Mouse (Mus musculus) lung, embryonic 15.5 days (tissue): Measurements from ENCODE around the gene Cdk2ap1. TPM values are rescaled to one million over a fixed set of nuclear protein-coding genes. Genes with fewer than 3 reads are reported as not detected.

Experiments used
- ATAC-seq: fragments of 200-750 bp; cut with Nextera tagmentation; 2 replicates; pipeline ENCODE4 v1.8.0; 2017; ENCODE audit warnings: moderate number of reproducible peaks, borderline replicate concordance; ENCODE audit not compliant: low FRiP score, low TSS enrichment; ENCODE audit errors: extremely low read depth
- H3K27ac ChIP-seq: fragments of 300-500 bp; sonication (generic); 2 replicates; pipeline ENCODE4 v1.5.1; 2015; ENCODE audit warnings: moderate library complexity, mild to moderate bottlenecking, inconsistent platforms
- H3K27me3 ChIP-seq: fragments of 300-500 bp; sonication (generic); 2 replicates; pipeline ENCODE4 v1.6.1; 2015; ENCODE audit warnings: inconsistent platforms
- H3K36me3 ChIP-seq: fragments of 300-500 bp; sonication (generic); 2 replicates; pipeline ENCODE4 v1.6.1; 2015; ENCODE audit warnings: inconsistent platforms
- H3K4me1 ChIP-seq: fragments of 300-500 bp; sonication (generic); 2 replicates; pipeline ENCODE4 v1.6.1; 2015; ENCODE audit warnings: inconsistent platforms
- H3K4me2 ChIP-seq: fragments of 300-500 bp; sonication (generic); 2 replicates; pipeline ENCODE4 v1.6.1; 2015; ENCODE audit warnings: inconsistent platforms, mild to moderate bottlenecking, moderate library complexity
- H3K4me3 ChIP-seq: fragments of 300-500 bp; sonication (generic); 2 replicates; pipeline ENCODE4 v1.5.1; 2015; ENCODE audit warnings: mild to moderate bottlenecking, inconsistent platforms
- H3K9ac ChIP-seq: fragments of 300-500 bp; sonication (generic); 2 replicates; pipeline ENCODE4 v1.6.1; 2015; ENCODE audit warnings: inconsistent platforms
- H3K9me3 ChIP-seq: fragments of 300-500 bp; sonication (generic); 2 replicates; pipeline ENCODE4 v1.6.1; 2016; ENCODE audit warnings: inconsistent platforms
- WGBS: fragments of 180-500 bp; shearing (Covaris S2); methylation state at CpG from one replicate; pipeline ENCODE4 v1.1.7; 2015; 5-methylcytosine and 5-hydroxymethylcytosine counted together
- polyA plus RNA-seq: library from polyadenylated mRNA; unstranded; fragments of >200 nt; fragmentation: Nextera tagmentation; extraction: Ambion mirVana; gene quantifications from 2 replicates; pipeline ENCODE4 v1.2.1, GENCODE M21; 2015

Cdk2ap1 gene
- polyA plus RNA-seq, 1 experiment from 2014 or later = 118 TPM

GRCm38 (mm10) chr5:124364173-124364918 lies 1.5 kb upstream of the Cdk2ap1 start:
- no peaks in the 10 kb centered on the region for H3K9me3 ChIP-seq
- peaks cover 6% of the 10 kb centered on the region; the same call in 1 of the 2 replicates for H3K4me1 ChIP-seq
- H3K27me3 ChIP-seq = no peaks in the 10 kb centered on the region
- H3K27ac ChIP-seq = no peak overlapping the region
- 91% methylated on average over 6 of the region's 6 CpGs for WGBS
- H3K9ac ChIP-seq = no peak overlapping the region
- H3K4me2 ChIP-seq = no peak overlapping the region
- no peak for ATAC-seq
- peaks cover 8% of the 10 kb centered on the region for H3K36me3 ChIP-seq
- H3K4me3 ChIP-seq = no peak overlapping the region

GRCm38 (mm10) chr5:124359641-124360040 lies 3.2 kb downstream of the Cdk2ap1 start:
- 85% methylated on average over 2 of the region's 2 CpGs for WGBS
- Histone ChIP-seq H3K4me2 (no peak overlapping the region), H3K36me3 (no peaks in the 10 kb centered on the region), H3K9me3 (no peaks in the 10 kb centered on the region), H3K4me3 (no peak overlapping the region), H3K9ac (no peak overlapping the region), H3K4me1 (0 out of 2 replicates have a peak, but pooled peaks cover 6% of the 10 kb centered on the region), H3K27ac (no peak overlapping the region), H3K27me3 (no peaks in the 10 kb centered on the region)
- no peak for ATAC-seq

- Histone ChIP-seq H3K4me3 (no peak overlapping the region), H3K27me3 (no peaks in the 10 kb centered on the region), H3K9me3 (no peaks in the 10 kb centered on the region), H3K36me3 (no peaks in the 10 kb centered on the region), H3K4me1 (peaks cover 11% of the 10 kb centered on the region), H3K9ac (no peak overlapping the region), H3K27ac (no peak overlapping the region), H3K4me2 (no peak overlapping the region)
- no peak for ATAC-seq
- WGBS = 46% methylated on average over 3 of the region's 3 CpGs
Observed at GRCm38 (mm10) chr5:124356695-124357094, 6.2 kb downstream of the Cdk2ap1 start.

- H3K27me3 ChIP-seq = no peaks in the 10 kb centered on the region
- H3K9ac ChIP-seq = no peak overlapping the region
- H3K4me3 ChIP-seq = peak overlapping the region; percentile 98
- no peak overlapping the region for H3K27ac ChIP-seq
- peaks cover 23% of the 10 kb centered on the region for H3K4me1 ChIP-seq
- H3K9me3 ChIP-seq = no peaks in the 10 kb centered on the region
- WGBS = 5% methylated on average over 12 of the region's 12 CpGs
- H3K4me2 ChIP-seq = peak overlapping the region; percentile 61
- no peaks in the 10 kb centered on the region for H3K36me3 ChIP-seq
- no peak for ATAC-seq
Observed at GRCm38 (mm10) chr5:124355425-124355959, 7.4 kb downstream of the Cdk2ap1 start.

GRCm38 (mm10) chr5:124354574-124355424 lies 8.1 kb downstream of the Cdk2ap1 start:
- peak overlapping the region; percentile 98 for H3K4me3 ChIP-seq
- peak overlapping the region; percentile 100 for H3K9ac ChIP-seq
- ATAC-seq = peak; percentile 33; the same call in 1 of the 2 replicates
- under 1% methylated on average over 45 of the region's 60 CpGs for WGBS
- H3K4me1 ChIP-seq = peaks cover 27% of the 10 kb centered on the region
- peak overlapping the region; percentile 87 for H3K4me2 ChIP-seq
- peak overlapping the region; percentile 99 for H3K27ac ChIP-seq
- H3K9me3 ChIP-seq = no peaks in the 10 kb centered on the region
- peaks cover 1% of the 10 kb centered on the region for H3K36me3 ChIP-seq
- H3K27me3 ChIP-seq = no peaks in the 10 kb centered on the region

GRCm38 (mm10) chr5:124353726-124354547 lies 8.9 kb downstream of the Cdk2ap1 start:
- Histone ChIP-seq H3K9ac (peak overlapping the region; percentile 100), H3K27me3 (no peaks in the 10 kb centered on the region), H3K4me1 (peaks cover 27% of the 10 kb centered on the region), H3K4me2 (peak overlapping the region; percentile 87), H3K9me3 (no peaks in the 10 kb centered on the region), H3K27ac (peak overlapping the region; percentile 99), H3K4me3 (peak overlapping the region; percentile 98), H3K36me3 (peaks cover 10% of the 10 kb centered on the region)
- under 1% methylated on average over 96 of the region's 132 CpGs for WGBS
- ATAC-seq = no peak

GRCm38 (mm10) chr5:124353011-124353725 lies 9.7 kb downstream of the Cdk2ap1 start:
- under 1% methylated on average over 31 of the region's 32 CpGs for WGBS
- peaks cover 18% of the 10 kb centered on the region for H3K36me3 ChIP-seq
- H3K27ac ChIP-seq = peak overlapping the region; percentile 99
- H3K9ac ChIP-seq = peak overlapping the region; percentile 100
- peak overlapping the region; percentile 98 for H3K4me3 ChIP-seq
- H3K27me3 ChIP-seq = no peaks in the 10 kb centered on the region
- H3K4me2 ChIP-seq = peak overlapping the region; percentile 87
- no peak for ATAC-seq
- no peaks in the 10 kb centered on the region for H3K9me3 ChIP-seq
- peaks cover 27% of the 10 kb centered on the region for H3K4me1 ChIP-seq

GRCm38 (mm10) chr5:124352141-124352920 lies 10.6 kb downstream of the Cdk2ap1 start:
- H3K4me1 ChIP-seq = peaks cover 27% of the 10 kb centered on the region
- ATAC-seq = peak; percentile 89
- peak overlapping the region; percentile 100 for H3K9ac ChIP-seq
- no peaks in the 10 kb centered on the region for H3K9me3 ChIP-seq
- no peaks in the 10 kb centered on the region for H3K27me3 ChIP-seq
- peak overlapping the region; percentile 98 for H3K4me3 ChIP-seq
- H3K4me2 ChIP-seq = peak overlapping the region; percentile 87
- under 1% methylated on average over 26 of the region's 30 CpGs for WGBS
- H3K27ac ChIP-seq = peak overlapping the region; percentile 99
- H3K36me3 ChIP-seq = peaks cover 21% of the 10 kb centered on the region

GRCm38 (mm10) chr5:124351604-124352003 lies 11.3 kb downstream of the Cdk2ap1 start:
- H3K27ac ChIP-seq = peak overlapping the region; percentile 99
- 25% methylated on average over 3 of the region's 3 CpGs for WGBS
- H3K4me3 ChIP-seq = peak overlapping the region; percentile 98
- no peaks in the 10 kb centered on the region for H3K9me3 ChIP-seq
- peak overlapping the region; percentile 100 for H3K9ac ChIP-seq
- H3K27me3 ChIP-seq = no peaks in the 10 kb centered on the region
- H3K36me3 ChIP-seq = peaks cover 25% of the 10 kb centered on the region
- peak; percentile 1; the same call in 1 of the 2 replicates for ATAC-seq
- peaks cover 27% of the 10 kb centered on the region for H3K4me1 ChIP-seq
- peak overlapping the region; percentile 87 for H3K4me2 ChIP-seq

GRCm38 (mm10) chr5:124351111-124351560 lies 11.7 kb downstream of the Cdk2ap1 start:
- 16% methylated on average over 7 of the region's 7 CpGs for WGBS
- ATAC-seq = peak; percentile 21
- Histone ChIP-seq H3K27ac (peak overlapping the region; percentile 99), H3K27me3 (no peaks in the 10 kb centered on the region), H3K4me2 (peak overlapping the region; percentile 87), H3K9ac (peak overlapping the region; percentile 100), H3K4me1 (peaks cover 27% of the 10 kb centered on the region), H3K9me3 (no peaks in the 10 kb centered on the region), H3K36me3 (peaks cover 30% of the 10 kb centered on the region), H3K4me3 (peak overlapping the region; percentile 98)
